Mouse (Mus musculus) spleen, postnatal 14 days (tissue): Measurements from ENCODE around the gene Fat1.
A peak's percentile ranks its signal among the peaks of the same experiment; 100 is the strongest.
"Not testable (repeated sequence)": the region's sequence is repeated elsewhere in the genome, so short reads cannot be mapped to it uniquely, and the experiment has no call there.

Experiments used
- DNase-seq, 2 experiments: peaks; one replicate each; pipeline ENCODE4 v3.0.0; 2021 to 2022; ENCODE audit warnings: low spot score in 2 of 2

Fat1 gene

DNA sequence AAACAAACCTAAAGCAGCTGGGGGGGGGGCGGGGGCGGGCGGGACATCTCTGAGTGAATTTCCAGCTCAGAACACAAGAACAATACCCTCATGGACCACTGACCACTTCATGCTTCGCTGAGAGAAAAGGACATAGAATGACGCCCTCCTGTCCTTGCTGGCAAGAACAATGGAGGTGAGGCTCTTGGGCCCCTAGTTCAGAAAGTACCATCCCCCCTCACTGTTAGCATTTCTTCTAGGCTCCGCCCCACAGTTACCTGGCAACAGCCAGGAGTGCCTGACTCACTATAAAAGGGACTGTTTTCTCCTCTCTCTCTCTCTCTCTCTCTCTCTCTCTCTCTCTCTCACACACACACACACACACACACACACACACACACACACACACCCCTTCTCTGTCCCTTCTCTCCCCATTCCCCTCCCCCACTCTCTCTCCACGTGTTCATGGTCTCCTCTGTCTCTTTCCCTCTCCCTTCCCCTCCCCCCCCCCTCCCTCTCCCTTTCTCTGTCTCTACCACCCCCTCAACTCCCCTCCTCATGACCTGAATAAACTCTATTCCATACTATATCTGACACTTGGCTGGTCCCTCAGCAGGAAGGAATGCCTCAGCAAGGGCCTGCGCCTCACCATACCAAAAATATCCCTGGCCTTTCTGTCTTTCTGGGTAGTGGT lies 129.1 kb downstream of the Fat1 start:
- no peak for DNase-seq

DNA sequence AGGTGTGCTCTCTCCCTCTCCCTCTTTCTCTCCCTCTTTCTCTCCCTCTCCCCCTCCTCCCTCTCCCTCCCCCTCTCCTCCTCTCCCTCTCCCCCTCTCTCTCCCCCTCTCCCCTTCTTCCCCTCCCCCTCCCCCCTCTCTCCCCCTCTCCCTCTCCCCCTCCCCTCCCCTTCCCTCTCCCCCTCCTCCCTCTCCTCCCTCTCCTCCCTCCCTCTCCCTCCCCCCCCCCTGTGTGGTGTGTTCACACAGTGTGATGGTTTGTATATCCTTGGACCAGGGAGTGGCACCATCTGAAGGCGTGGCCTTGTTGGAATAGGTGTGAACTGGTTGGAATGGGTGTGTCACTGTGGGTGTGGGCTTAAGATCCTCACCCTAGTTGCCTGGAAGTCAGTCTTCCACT lies 130.1 kb downstream of the Fat1 start:
- not testable (repeated sequence) for DNase-seq

DNA sequence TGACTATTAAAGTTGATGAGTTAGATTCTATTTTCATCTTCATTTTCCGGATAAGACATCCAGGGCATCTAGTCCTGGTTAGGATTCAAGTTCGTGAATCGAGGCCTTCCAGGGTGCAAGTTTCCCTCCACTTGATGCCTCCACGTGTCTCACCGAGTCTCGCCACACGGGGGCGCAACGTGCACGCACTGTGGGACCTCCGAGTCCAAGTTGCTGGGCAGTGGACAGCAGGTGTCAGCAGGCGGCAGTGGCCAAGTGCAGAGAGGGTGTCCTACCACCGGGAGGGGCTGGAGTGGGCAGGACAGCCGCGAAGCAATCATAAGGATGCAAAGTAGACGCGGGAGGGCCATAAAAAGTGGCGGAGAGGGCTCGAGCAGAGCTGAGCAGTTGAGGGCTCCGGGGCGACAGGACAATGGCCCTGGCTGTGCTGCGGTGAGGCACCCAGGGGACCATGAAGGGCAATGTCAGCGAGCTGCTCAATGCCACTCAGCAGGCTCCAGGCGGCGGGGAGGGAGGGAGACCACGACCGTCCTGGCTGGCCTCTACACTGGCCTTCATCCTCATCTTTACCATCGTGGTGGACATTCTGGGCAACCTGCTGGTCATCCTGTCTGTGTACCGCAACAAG lies 133.6 kb downstream of the Fat1 start, which contains the start of gene Mtnr1a:
Gene Mtnr1a, plus strand, starts transcription at position 379 of the 628 bp plus-strand sequence.
- DNase-seq: peak in 1 of 2 experiments; percentile 14

DNA sequence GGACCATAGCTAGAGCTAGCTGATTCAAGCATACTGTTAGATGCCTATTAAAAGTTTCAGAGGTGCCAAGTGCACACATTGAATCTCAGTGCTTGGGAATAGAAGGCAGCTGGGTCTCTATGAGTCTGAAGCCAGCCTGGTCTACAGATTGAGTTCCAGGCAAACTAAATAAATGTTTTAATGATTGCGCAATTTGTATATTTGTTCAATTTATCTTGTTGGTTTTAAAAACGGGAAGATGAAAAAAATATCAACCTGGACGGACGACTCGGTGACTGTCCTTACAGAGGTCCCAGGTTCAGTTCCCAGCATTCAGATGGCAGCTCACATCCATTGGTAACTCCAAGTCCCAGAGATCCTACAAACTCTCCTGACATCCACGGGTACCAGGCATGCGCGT lies 135.7 kb downstream of the Fat1 start:
- DNase-seq: no peak

DNA sequence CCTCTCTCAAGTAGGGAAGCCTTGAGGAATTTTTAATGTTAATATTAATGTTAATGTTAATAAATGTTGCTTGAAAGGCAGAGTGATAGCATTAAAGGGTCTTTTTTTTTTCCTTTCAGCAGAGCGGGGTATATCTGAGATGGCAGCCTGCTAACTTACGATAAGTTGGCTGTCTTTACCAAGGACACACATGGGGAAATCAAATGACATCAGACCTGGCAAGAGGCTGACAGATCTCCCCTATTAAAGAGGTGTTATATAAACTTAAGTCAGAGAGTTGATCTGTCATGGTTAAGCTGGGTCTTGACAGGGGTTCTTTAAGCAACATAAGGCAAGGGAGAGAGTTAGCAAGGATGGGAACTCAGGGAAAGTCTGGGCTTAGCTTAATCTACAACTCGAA lies 145.6 kb downstream of the Fat1 start:
- DNase-seq: no peak

DNA sequence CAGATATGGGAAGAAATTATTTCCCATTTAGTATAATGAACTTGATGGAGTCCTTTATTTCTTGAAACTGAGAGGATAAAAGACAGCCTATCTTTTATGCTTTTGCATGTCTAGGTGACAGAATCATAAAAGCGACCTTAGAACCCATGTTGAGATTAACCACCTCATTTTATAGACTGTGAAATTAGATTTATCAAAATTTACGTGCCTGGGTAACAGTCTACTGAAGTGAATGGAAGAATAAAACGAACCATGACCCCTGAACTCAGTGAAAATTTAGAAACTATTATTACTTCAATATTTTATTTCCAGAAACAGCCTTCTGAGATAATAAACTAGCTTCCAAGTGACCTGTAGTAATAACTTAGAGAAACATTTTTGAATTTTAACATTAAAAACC lies 158.4 kb downstream of the Fat1 start:
- DNase-seq: no peak
